Mouse (Mus musculus): ENCODE results near the gene Zfp384.

The Zfp384 gene

GRCm38 (mm10) chr6:125009129-125009180 is at the start of gene Zfp384:
TSS of gene Zfp384 (plus strand) at chr6:125009145.
- DNase-seq = no peak

GRCm38 (mm10) chr6:124959960-124960359 is 49.0 kb upstream of the Zfp384 start:
- no peak for DNase-seq

- DNase-seq = no peak
These were observed 47.9 kb upstream of the Zfp384 start for GRCm38 (mm10) chr6:124961021-124961420.

- no peak for DNase-seq
These were observed 44.3 kb upstream of the Zfp384 start for GRCm38 (mm10) chr6:124964638-124965037.

- peak; percentile 98 for DNase-seq
These were observed 43.7 kb upstream of the Zfp384 start, which contains the start of gene Cops7a for GRCm38 (mm10) chr6:124965088-124965719. TSS of gene Cops7a (minus strand) at chr6:124965538.

- DNase-seq = peak; percentile 19
These were observed 43.2 kb upstream of the Zfp384 start for GRCm38 (mm10) chr6:124965747-124966146.

- DNase-seq = no peak
These were observed 42.4 kb upstream of the Zfp384 start for GRCm38 (mm10) chr6:124966466-124967118.

- DNase-seq = peak; percentile 69
These were observed 41.2 kb upstream of the Zfp384 start for GRCm38 (mm10) chr6:124967766-124968165.

GRCm38 (mm10) chr6:124992241-124992640 is 16.7 kb upstream of the Zfp384 start:
- DNase-seq = no peak

- DNase-seq = no peak
These were observed 15.6 kb upstream of the Zfp384 start for GRCm38 (mm10) chr6:124993365-124993764.

GRCm38 (mm10) chr6:124993876-124994275 is 15.1 kb upstream of the Zfp384 start:
- peak; percentile 36 for DNase-seq

GRCm38 (mm10) chr6:124995246-124995645 is 13.7 kb upstream of the Zfp384 start:
- DNase-seq = no peak

- DNase-seq = no peak
These were observed 13.0 kb upstream of the Zfp384 start for GRCm38 (mm10) chr6:124995831-124996403.

GRCm38 (mm10) chr6:124996551-124997501 is 12.1 kb upstream of the Zfp384 start, which contains the start of gene Pianp:
TSS of gene Pianp (plus strand) at chr6:124996694.
- DNase-seq = peak; percentile 90

- no peak for DNase-seq
These were observed 10.9 kb upstream of the Zfp384 start for GRCm38 (mm10) chr6:124998066-124998465.

GRCm38 (mm10) chr6:124999091-124999490 is 9.9 kb upstream of the Zfp384 start:
- DNase-seq = no peak

GRCm38 (mm10) chr6:124999546-124999945 is 9.4 kb upstream of the Zfp384 start:
- DNase-seq = no peak

- no peak for DNase-seq
These were observed 5.2 kb upstream of the Zfp384 start for GRCm38 (mm10) chr6:125003706-125004105.

- no peak for DNase-seq
These were observed 3.9 kb upstream of the Zfp384 start for GRCm38 (mm10) chr6:125005086-125005485.

- DNase-seq = no peak
These were observed 885 bp upstream of the Zfp384 start for GRCm38 (mm10) chr6:125008060-125008459.

- peak; percentile 98 for DNase-seq
These were observed 288 bp upstream of the Zfp384 start for GRCm38 (mm10) chr6:125008586-125009128.

GRCm38 (mm10) chr6:125009181-125010073 is 482 bp downstream of the Zfp384 start:
- peak; percentile 94 for DNase-seq
